Mouse (Mus musculus) intestine, embryonic 14.5 days (tissue): ENCODE results near the gene Spag7. TPM values are rescaled to one million over a fixed set of nuclear protein-coding genes. Genes with fewer than 3 reads are reported as not detected.

Source experiments
- ATAC-seq: fragments of 200-750 bp; cut with Nextera tagmentation; replicated peaks from 2 replicates; pipeline ENCODE4 v1.8.0; 2017; ENCODE audit warnings: low read depth, moderate number of reproducible peaks, moderate TSS enrichment, moderate library complexity; ENCODE audit not compliant: low FRiP score, low TSS enrichment
- DNase-seq: peaks from one replicate; pipeline ENCODE4 v3.0.0-alpha.2; 2018; ENCODE audit warnings: low spot score
- H3K27ac ChIP-seq: fragments of 300-500 bp; sonication (generic); 2 replicates; pipeline ENCODE4 v1.5.1; 2014; ENCODE audit warnings: low read depth, mild to moderate bottlenecking, control low read depth
- H3K27me3 ChIP-seq: fragments of 300-500 bp; sonication (generic); replicated peaks from 2 replicates; pipeline ENCODE4 v1.6.1; 2014; ENCODE audit warnings: low read length, control low read depth; ENCODE audit not compliant: control insufficient read depth, insufficient read depth
- H3K36me3 ChIP-seq: fragments of 300-500 bp; sonication (generic); 2 replicates; pipeline ENCODE4 v1.6.1; 2014; ENCODE audit warnings: low read length, control low read depth; ENCODE audit not compliant: control insufficient read depth, insufficient read depth
- H3K4me1 ChIP-seq: fragments of 300-500 bp; sonication (generic); replicated peaks from 2 replicates; pipeline ENCODE4 v1.6.1; 2014; ENCODE audit warnings: low read length, control low read depth, mixed read lengths; ENCODE audit not compliant: control insufficient read depth, insufficient read depth
- H3K4me2 ChIP-seq: fragments of 300-500 bp; sonication (generic); 2 replicates; pipeline ENCODE4 v1.6.1; 2014; ENCODE audit warnings: low read length
- H3K4me3 ChIP-seq: fragments of 300-500 bp; sonication (generic); 2 replicates; pipeline ENCODE4 v1.5.1; 2014; ENCODE audit warnings: low read depth, low read length, control low read depth, mixed read lengths
- H3K9ac ChIP-seq: fragments of 300-500 bp; sonication (generic); 2 replicates; pipeline ENCODE4 v1.6.1; 2014; ENCODE audit warnings: mild to moderate bottlenecking, low read length
- H3K9me3 ChIP-seq: fragments of 300-500 bp; sonication (generic); 2 replicates; pipeline ENCODE4 v1.6.1; 2016; ENCODE audit warnings: low read length, control low read depth; ENCODE audit not compliant: control insufficient read depth
- WGBS: fragments of 180-500 bp; shearing (Covaris S2); extraction: QIAGEN DNeasy Blood & Tissue Kit; methylation state at CpG from one replicate; pipeline ENCODE4 v1.1.7; 2014; 5-methylcytosine and 5-hydroxymethylcytosine counted together
- polyA plus RNA-seq: library from polyadenylated mRNA; unstranded; fragments of >200 nt; fragmentation: Nextera tagmentation; extraction: Ambion mirVana; gene quantifications from 2 replicates; pipeline ENCODE4 v1.2.1, GENCODE M21; 2014

Gene Spag7
- polyA plus RNA-seq, 1 experiment from 2014 or later, result 140 TPM

- H3K27ac ChIP-seq, result peak within 1 kb of the TSS; percentile 77
- ATAC-seq (peak; percentile 84), DNase-seq (peak; percentile 92)
- H3K9ac ChIP-seq, result peak within 1 kb of the TSS; percentile 71
- H3K36me3 ChIP-seq, result peaks cover 23% of the 10 kb centered on the region
- H3K4me2 ChIP-seq, result peak within 1 kb of the TSS; percentile 75
- peak within 1 kb of the TSS; percentile 71 for H3K4me3 ChIP-seq
- under 1% methylated on average over 49 of the region's 55 CpGs for WGBS
- peaks cover 25% of the 10 kb centered on the region for H3K4me1 ChIP-seq
- no peaks in the 10 kb centered on the region for H3K9me3 ChIP-seq
- no peaks in the 10 kb centered on the region for H3K27me3 ChIP-seq
These were observed 18.5 kb upstream of the Spag7 start, which contains the start of gene Camta2 for GRCm38 (mm10) chr11:70687601-70688199. Gene Camta2, minus strand, starts transcription at chr11:70688105.

- peak overlapping the region; percentile 71 for H3K9ac ChIP-seq
- H3K27ac ChIP-seq, result peak overlapping the region; percentile 77
- peaks cover 25% of the 10 kb centered on the region for H3K4me1 ChIP-seq
- ATAC-seq (peak; percentile 63), DNase-seq (peak; percentile 80)
- peak overlapping the region; percentile 71 for H3K4me3 ChIP-seq
- no peaks in the 10 kb centered on the region for H3K9me3 ChIP-seq
- H3K36me3 ChIP-seq, result peaks cover 27% of the 10 kb centered on the region
- no peaks in the 10 kb centered on the region for H3K27me3 ChIP-seq
- WGBS, result 2% methylated on average over 16 of the region's 16 CpGs
- H3K4me2 ChIP-seq, result peak overlapping the region; percentile 75
These were observed 17.8 kb upstream of the Spag7 start for GRCm38 (mm10) chr11:70686901-70687566.

- no peak for DNase-seq
- no peak overlapping the region for H3K9ac ChIP-seq
- no peaks in the 10 kb centered on the region for H3K9me3 ChIP-seq
- no peak for ATAC-seq
- no peak overlapping the region for H3K27ac ChIP-seq
- no peak overlapping the region for H3K4me3 ChIP-seq
- H3K4me1 ChIP-seq, result peaks cover 17% of the 10 kb centered on the region
- 91% methylated on average over 5 of the region's 5 CpGs for WGBS
- no peaks in the 10 kb centered on the region for H3K27me3 ChIP-seq
- H3K4me2 ChIP-seq, result no peak overlapping the region
- peaks cover 54% of the 10 kb centered on the region for H3K36me3 ChIP-seq
These were observed 14.4 kb upstream of the Spag7 start for GRCm38 (mm10) chr11:70683640-70684039.

- H3K27ac ChIP-seq, result no peak overlapping the region
- peaks cover 9% of the 10 kb centered on the region for H3K4me1 ChIP-seq
- no peak overlapping the region for H3K4me3 ChIP-seq
- peaks cover 59% of the 10 kb centered on the region for H3K36me3 ChIP-seq
- no peaks in the 10 kb centered on the region for H3K27me3 ChIP-seq
- ATAC-seq (peak; percentile 73), DNase-seq (peak; percentile 65)
- 24% methylated on average over 11 of the region's 11 CpGs for WGBS
- H3K9ac ChIP-seq, result no peak overlapping the region
- H3K4me2 ChIP-seq, result no peak overlapping the region
- no peaks in the 10 kb centered on the region for H3K9me3 ChIP-seq
These were observed 12.8 kb upstream of the Spag7 start for GRCm38 (mm10) chr11:70681897-70682581.

- Histone ChIP-seq H3K9me3 (no peaks in the 10 kb centered on the region), H3K4me3 (no peak overlapping the region), H3K27me3 (no peaks in the 10 kb centered on the region), H3K9ac (no peak overlapping the region), H3K36me3 (peaks cover 60% of the 10 kb centered on the region), H3K4me1 (peaks cover under 1% of the 10 kb centered on the region; the same call in 1 of the 2 replicates), H3K27ac (no peak overlapping the region), H3K4me2 (no peak overlapping the region)
- DNase-seq, result no peak
- no peak for ATAC-seq
- WGBS, result 62% methylated on average over 12 of the region's 12 CpGs
These were observed 12.0 kb upstream of the Spag7 start for GRCm38 (mm10) chr11:70681170-70681569.

- H3K4me1 ChIP-seq, result no peaks in the 10 kb centered on the region; the same call in 1 of the 2 replicates
- H3K9ac ChIP-seq, result no peak overlapping the region
- H3K27ac ChIP-seq, result no peak overlapping the region
- peaks cover 66% of the 10 kb centered on the region for H3K36me3 ChIP-seq
- 88% methylated on average over 8 of the region's 8 CpGs for WGBS
- ATAC-seq (no peak), DNase-seq (no peak)
- H3K4me2 ChIP-seq, result no peak overlapping the region
- no peak overlapping the region for H3K4me3 ChIP-seq
- H3K9me3 ChIP-seq, result no peaks in the 10 kb centered on the region
- H3K27me3 ChIP-seq, result no peaks in the 10 kb centered on the region
These were observed 10.7 kb upstream of the Spag7 start for GRCm38 (mm10) chr11:70679894-70680293.

- H3K27me3 ChIP-seq, result no peaks in the 10 kb centered on the region
- H3K4me3 ChIP-seq, result no peak overlapping the region
- no peaks in the 10 kb centered on the region; the same call in 1 of the 2 replicates for H3K4me1 ChIP-seq
- H3K27ac ChIP-seq, result no peak overlapping the region
- no peak for DNase-seq
- 94% methylated on average over 8 of the region's 8 CpGs for WGBS
- no peak for ATAC-seq
- H3K9me3 ChIP-seq, result no peaks in the 10 kb centered on the region
- peaks cover 63% of the 10 kb centered on the region for H3K36me3 ChIP-seq
- H3K9ac ChIP-seq, result no peak overlapping the region
- H3K4me2 ChIP-seq, result no peak overlapping the region
These were observed 10.1 kb upstream of the Spag7 start for GRCm38 (mm10) chr11:70679361-70679760.

- Histone ChIP-seq H3K36me3 (peaks cover 61% of the 10 kb centered on the region), H3K4me1 (no peaks in the 10 kb centered on the region; the same call in 1 of the 2 replicates), H3K4me3 (no peak overlapping the region), H3K27ac (no peak overlapping the region), H3K27me3 (no peaks in the 10 kb centered on the region), H3K9me3 (no peaks in the 10 kb centered on the region), H3K9ac (no peak overlapping the region), H3K4me2 (no peak overlapping the region)
- DNase-seq (no peak), ATAC-seq (no peak)
- WGBS, result 66% methylated on average over 2 of the region's 2 CpGs
These were observed 9.4 kb upstream of the Spag7 start for GRCm38 (mm10) chr11:70678576-70678975.
